Mouse (Mus musculus) thymus, postnatal 4 days (tissue): ENCODE measurements around the gene Krtap10-10.
"Not testable (repeated sequence)": the region's sequence is repeated elsewhere in the genome, so short reads cannot be mapped to it uniquely, and the experiment has no call there.

Experiments
- DNase-seq: peaks from one replicate; pipeline ENCODE4 v3.0.0; 2021

Krtap10-10 gene

DNA sequence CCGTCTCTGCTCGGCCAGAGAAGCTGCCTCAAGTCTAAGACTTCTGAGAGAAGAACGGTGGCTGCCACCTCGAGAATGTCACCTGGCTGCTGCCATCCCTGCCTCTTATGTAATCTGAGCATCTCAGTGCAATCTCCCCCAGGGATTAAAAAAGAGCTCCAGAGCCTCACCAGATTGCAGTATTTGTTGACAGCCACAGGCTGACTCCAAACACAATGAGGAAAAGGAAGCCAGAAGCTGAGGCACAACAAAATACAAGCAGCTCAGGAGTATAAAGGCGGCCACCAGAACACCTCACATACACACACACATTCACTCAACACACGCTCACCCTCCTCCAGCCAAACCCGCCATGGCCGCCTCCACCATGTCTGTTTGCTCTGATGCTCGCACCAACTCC is at the start of gene Krtap10-10:
Krtap10-10 (plus strand) TSS at position 301 of the 400 bp plus-strand sequence.
- no peak for DNase-seq

DNA sequence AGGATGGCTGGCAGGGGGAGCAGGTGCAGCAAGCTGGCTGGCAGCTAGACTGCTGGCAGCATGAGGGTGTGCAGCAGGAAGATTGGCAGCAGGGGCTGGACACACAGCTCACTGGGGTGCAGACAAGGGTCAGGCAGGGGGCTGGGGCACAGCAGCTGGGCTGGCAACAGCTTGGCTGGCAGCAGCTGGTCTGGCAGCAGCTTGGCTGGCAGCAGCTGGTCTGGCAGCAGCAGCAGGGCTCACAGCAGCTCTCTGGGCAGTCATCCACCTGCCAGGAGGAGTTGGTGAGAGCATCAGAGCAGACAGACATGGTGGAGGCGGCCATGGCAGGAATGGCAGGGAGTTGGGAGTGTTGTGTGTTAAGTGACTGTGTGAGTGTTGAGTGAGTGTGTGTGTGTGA is 47.9 kb upstream of the Krtap10-10 start, which contains the start of gene Gm7137:
Gm7137 (minus strand) TSS at position 325 of the 400 bp plus-strand sequence.
- DNase-seq, result not testable (repeated sequence)

DNA sequence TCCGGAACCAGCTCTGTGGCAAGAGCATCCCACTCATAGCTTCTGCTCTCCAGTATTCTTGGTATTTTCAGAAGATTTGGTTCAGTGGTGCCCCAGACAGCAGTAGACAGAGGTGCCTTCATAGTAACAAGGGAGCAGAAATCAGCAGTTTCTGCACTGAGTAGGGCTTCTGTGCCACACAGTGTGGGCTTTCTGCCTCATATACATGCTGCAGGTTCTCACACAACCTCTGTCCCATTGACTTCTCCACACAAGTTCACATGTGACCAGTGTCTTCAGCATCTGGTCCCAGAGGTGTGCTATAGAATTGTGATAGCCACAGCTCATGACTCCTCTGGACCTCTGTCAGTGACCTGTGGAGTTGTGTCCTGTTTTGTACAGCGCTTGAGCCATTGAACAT is 47.1 kb upstream of the Krtap10-10 start:
- DNase-seq, result no peak

DNA sequence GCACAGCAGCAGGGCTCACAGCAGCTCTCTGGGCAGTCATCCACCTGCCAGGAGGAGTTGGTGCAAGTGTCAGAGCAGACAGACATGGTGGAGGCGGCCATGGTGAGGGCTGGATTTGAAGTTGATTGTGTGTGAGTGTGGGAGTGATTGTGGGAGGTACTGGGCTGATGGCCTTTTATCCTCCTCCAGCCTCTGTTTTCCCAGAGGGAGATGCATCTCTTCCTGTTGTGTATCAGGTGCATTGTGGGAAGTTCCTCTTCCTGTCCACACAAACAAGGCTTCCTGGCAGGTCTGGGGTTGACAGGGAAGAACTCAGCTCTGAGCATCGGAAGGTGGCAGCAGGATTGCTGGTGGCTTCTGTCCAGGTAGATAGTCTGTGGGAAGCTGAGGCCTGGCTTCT is 40.8 kb upstream of the Krtap10-10 start, which contains the start of gene Gm9639:
Gm9639 (minus strand) TSS at position 101 of the 400 bp plus-strand sequence.
- DNase-seq, result no peak

DNA sequence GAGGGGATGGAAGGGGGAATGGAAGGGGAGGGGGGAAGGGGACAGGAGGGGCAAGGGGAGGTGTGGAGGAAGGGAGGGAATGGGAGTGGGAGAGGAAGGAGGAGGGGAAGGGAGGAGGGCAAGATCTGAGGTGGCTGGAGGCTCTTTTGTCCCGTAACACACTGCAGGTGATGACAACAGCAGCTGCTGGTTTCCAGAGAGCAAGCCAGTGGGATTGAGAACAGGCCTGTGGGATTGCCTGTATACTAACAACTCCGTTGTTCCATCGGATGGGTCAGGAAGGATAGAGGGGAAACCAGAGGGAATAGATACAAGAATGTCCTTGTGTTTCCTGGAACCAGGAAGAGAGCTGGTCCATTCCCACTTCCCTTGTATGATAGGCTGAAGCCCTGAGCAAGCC is 38.1 kb upstream of the Krtap10-10 start:
- DNase-seq, result no peak

DNA sequence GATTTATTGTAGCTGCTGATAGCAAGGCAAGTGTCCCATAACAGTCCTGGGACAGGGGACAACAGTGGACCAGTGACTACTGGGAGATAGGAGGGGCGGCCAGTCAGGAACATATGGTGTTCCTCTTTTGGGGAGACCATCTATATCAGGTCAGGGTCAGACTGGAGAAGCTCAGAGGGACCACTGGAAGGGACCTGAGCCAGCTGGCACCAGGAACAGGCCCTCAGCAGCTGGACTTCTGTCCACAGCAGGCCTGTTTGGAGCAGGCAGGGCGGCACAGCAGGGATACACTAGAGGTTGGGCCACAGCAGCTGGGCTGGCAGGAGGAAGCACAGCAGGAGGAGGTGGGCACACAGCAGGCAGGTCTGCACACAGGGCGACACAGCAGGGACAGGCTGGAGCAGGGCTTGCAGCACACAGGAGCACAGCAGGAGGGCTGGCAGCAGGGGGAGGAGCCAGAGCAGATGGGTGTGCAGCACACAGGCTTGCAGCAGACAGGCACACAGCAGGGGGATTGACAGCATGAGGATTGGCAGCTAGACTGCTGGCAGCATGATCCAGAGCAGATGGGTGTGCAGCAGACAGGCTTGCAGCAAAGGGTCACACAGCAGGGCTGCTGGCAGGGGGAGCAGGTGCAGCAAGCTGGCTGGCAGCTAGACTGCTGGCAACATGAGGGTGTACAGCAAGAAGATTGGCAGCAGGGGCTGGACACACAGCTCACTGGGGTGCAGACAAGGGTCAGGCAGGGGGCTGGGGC is 37.4 kb upstream of the Krtap10-10 start:
- not testable (repeated sequence) for DNase-seq

DNA sequence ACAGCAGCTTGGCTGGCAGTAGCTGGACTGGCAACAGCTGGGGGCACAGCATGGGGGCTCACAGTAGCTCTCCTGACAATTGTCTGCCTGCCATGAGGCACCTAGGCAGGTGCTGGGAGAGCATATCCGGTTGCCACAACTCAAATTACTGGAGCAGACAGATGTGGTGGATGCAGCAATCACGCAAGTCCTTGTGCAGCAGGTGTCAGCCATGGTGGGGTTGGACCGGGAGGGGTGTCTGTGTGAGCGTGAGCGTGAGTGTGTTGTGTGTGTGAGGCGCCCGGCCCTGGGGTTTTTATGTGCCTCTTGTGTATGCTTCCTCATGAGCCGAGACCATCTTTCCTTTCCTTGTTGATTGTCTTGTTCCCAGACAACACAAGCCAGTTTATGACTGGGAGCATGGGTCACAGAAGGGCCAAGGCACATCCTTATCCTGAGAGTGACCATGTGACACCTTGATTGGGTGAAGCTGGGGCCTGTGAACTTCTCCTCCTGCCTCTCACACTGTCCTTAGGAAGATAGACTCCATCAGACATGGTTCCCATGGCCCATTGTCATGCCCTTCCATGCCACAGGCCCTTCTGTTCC is 36.7 kb upstream of the Krtap10-10 start, which contains the start of gene Gm19668:
Gm19668 (minus strand) TSS at position 213 of the 588 bp plus-strand sequence.
- no peak for DNase-seq

DNA sequence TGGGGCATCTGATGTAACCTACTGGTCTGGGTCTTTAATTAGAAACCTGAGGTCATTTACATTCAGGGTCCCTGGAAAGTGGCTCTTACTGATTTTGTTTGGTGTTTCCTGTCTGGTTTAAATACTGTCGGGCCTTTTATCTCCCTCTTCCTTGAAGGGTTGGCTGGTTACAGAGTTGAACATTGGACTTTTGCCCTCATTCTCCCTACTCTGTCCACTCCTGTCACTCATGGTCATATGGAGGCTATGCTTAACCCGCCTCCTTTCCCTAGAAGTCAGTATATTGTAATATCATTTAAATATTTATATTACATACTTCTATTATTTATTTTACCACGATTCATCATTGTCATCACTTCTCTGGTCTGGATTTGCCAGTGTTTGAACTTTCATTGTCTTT is 31.7 kb upstream of the Krtap10-10 start:
- no peak for DNase-seq

DNA sequence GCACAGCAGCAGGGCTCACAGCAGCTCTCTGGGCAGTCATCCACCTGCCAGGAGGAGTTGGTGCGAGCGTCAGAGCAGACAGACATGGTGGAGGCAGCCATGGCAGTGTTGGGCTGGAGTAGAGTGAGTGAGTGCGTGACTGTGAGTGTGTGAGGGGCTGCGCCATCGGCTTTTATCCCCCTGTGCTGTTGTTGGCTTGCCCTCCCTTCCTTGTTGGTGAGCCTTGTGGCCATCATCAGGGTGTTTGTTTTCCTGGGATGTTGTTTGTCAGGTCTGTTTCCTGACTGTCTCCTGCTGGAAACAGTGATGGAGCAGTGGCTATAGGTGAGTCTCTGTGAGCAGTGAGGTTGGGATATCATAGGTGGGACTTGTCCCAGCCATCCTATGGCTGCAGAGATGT is 24.0 kb upstream of the Krtap10-10 start, which contains the start of gene Gm9507:
Gm9507 (minus strand) TSS at position 101 of the 400 bp plus-strand sequence.
- no peak for DNase-seq

DNA sequence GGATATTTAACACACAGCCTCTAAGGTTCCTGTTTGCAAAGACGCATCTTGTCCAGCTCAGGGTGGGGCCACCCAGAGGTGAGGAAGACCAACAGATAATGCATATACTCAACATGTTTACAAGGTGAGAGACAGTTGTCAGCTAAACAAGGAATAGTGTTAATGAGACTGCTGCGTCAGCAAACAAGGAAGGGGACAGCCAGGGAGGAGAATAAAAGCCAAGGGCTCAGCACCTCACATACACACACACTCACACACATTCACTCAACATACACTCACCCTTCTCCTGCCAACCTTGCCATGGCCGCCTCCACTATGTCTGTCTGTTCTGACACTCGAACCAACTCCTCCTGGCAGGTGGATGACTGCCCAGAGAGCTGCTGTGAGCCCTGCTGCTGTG is 21.4 kb upstream of the Krtap10-10 start, which contains the start of gene Gm2696:
Gm2696 (plus strand) TSS at position 301 of the 400 bp plus-strand sequence.
- DNase-seq, result no peak

DNA sequence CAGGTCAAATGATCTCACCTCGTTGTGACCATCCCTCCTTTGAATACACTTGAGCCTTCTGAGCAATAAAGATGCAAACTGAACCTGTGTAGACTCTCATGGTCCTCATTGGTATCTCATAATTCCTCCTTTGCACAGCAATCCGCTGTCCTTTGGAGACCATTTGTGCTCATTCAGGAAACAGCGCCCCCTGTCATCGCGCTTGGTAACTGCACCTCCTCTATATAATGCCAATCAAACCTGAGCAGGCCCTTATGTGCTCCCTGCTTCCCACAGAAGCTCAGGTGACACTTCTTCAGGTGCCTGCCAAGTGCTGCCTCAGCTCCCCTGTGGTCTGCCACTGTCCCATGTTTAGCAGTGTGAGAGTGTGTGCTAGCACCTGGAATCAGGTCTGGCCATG is 20.2 kb upstream of the Krtap10-10 start:
- peak; percentile 74 for DNase-seq

DNA sequence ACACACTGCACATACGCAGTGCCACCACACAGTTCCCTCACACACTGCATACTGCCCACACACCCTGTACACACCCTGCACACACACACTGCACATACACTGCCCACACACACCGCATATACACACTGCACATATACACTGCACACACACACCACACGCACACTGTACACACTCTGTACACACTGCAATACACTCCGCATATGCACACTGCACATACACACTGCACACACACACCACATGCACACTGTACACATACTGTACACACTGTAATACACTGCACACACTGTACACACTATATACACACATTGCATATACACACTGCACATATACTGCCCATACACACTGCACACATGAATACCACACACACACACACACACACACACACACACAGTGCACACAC is 17.2 kb upstream of the Krtap10-10 start:
- DNase-seq, result no peak

DNA sequence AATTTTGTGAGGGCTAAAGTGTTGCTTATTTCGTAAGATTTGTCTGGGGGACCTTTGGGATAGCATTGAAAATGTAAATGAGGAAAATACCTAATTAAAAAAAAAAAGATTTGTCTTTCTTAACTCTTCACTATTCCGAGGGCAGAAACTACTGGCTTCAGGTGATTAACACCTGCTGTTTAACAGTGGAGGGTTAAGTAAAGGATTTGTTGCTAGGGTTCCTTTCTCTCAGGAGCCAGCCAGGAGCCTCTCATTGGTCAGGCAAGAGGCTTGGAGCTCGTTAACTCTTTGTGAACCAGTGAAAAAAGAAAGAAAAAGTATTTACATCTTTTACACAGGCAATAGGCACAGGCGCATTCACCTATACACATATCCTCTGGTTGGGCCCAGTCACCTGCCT is 16.5 kb upstream of the Krtap10-10 start:
- no peak for DNase-seq

DNA sequence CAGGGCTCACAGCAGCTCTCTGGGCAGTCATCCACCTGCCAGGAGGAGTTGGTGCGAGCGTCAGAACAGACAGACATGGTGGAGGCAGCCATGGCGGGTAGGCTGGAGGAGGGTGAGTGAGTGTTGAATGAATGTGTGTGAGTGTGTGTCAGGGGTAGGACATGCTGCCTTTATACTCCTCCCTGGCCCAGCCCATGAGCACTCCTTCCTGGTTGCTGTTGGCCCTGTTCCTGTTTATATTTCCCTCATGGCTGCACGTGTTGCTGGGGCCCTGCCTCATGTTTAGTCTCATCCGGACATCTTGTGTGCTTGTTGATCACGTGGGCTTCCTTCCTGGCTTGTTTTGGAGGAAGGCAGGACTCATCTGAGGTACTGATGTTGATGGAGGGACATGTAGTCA is 8.8 kb upstream of the Krtap10-10 start, which contains the start of gene Krtap10-4:
Krtap10-4 (minus strand) TSS at position 145 of the 400 bp plus-strand sequence.
- DNase-seq, result no peak

DNA sequence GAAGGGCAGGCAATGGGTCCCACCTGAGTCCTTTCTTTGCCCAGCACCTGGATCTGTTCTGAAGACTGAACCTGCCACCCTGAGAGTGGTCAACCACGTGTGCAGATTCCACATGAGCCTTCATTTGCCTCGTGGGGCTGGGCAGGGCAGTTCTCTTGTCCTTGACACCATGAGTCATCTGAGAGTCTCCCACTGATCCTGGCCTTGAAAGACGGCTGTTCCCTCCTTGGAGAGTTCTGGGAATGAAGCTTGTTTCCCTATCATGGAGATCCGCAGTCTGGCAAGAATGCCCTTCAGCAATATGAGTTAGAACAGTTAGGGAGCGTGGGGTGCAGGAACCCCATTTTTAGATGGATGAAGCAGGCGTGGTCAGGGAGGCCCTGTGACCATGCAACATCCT is 3.3 kb downstream of the Krtap10-10 start:
- DNase-seq, result no peak

DNA sequence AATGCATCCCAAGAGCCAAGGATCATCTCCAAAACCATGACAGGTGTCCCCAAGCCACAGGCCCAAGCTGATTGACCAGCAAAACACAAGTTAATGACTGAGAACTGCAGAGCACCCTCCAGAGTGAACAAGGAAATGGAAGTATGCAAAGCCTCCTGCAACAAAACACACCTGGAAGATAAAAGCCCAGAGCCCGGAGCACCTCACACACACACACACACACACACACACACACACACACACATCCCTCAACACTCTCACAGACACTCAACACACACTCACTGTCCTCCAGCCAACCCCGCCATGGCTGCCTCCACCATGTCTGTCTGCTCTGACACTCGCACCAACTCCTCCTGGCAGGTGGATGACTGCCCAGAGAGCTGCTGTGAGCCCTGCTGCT is 10.8 kb downstream of the Krtap10-10 start, which contains the start of gene Gm36176:
Gm36176 (plus strand) TSS at position 301 of the 400 bp plus-strand sequence.
- no peak for DNase-seq

DNA sequence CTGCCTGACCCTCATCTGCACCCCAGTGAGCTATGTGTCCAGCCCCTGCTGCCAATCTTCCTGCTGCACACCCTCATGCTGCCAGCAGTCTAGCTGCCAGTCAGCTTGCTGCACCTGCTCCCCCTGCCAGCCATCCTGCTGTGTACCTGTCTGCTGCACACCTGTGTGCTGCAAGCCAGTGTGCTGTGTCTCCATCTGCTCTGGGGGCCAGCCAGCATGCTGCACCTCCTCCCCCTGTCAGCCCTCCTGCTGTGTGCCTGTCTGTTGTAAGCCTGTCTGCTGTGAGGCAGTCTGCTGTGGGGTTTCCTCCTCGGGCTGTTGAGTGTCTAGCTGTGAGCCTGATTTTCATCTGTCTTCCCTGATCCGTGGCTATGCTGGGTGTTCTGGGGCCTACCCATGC is 11.2 kb downstream of the Krtap10-10 start:
- no peak for DNase-seq

DNA sequence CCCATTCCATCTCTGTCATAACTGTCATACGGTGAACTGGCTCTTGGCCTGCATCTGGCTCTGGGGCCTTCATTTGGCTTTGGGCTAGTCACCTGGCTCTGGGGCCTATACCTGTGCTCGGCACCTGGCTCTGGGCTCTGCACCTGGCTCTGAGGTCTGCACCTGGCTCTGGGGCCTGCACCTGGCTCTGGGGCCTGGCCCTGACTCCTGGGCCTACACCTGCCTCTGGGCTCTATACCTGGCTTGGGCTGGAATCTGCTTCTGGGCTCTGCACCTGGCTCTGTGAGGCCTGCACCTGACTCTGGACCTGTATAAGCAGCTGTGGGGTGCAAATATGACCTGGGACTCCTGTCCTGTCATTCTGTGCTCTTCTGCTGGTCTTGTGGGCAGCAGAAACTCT is 11.8 kb downstream of the Krtap10-10 start:
- DNase-seq, result no peak

DNA sequence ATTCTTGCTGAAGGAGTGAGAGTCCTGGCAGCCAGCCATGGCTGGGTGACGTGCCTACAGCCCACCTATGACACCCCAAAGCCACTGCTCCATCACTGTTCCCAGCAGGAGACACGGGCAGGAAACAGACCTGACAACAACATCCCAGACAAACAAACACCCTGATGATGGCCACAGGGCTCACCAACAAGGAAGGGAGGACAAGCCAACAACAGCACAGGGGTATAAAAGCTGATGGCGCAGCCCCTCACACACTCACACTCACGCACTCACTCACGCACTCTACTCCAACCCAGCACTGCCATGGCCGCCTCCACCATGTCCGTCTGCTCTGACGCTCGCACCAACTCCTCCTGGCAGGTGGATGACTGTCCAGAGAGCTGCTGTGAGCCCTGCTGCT is 16.8 kb downstream of the Krtap10-10 start, which contains the start of gene Gm10318:
Gm10318 (plus strand) TSS at position 301 of the 400 bp plus-strand sequence.
- DNase-seq, result no peak

DNA sequence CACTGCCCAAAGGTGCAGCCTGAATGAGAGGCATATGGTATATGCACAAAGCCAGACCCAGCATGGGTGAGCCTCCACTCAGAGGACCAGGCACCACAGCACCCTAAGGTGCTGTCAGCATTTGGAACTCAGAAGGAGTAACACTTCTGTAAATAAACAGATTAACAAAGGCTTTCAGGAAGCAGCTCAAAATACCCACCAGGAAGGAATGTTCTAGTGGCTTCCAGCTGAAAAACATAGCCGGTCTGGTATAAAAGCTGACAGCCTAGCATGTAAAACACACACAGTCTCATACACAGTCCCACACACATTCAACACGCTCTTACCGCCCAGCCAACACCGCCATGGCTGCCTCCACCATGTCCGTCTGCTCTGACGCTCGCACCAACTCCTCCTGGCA is 25.9 kb downstream of the Krtap10-10 start, which contains the start of gene Gm3285:
Gm3285 (plus strand) TSS at position 301 of the 400 bp plus-strand sequence.
- no peak for DNase-seq

DNA sequence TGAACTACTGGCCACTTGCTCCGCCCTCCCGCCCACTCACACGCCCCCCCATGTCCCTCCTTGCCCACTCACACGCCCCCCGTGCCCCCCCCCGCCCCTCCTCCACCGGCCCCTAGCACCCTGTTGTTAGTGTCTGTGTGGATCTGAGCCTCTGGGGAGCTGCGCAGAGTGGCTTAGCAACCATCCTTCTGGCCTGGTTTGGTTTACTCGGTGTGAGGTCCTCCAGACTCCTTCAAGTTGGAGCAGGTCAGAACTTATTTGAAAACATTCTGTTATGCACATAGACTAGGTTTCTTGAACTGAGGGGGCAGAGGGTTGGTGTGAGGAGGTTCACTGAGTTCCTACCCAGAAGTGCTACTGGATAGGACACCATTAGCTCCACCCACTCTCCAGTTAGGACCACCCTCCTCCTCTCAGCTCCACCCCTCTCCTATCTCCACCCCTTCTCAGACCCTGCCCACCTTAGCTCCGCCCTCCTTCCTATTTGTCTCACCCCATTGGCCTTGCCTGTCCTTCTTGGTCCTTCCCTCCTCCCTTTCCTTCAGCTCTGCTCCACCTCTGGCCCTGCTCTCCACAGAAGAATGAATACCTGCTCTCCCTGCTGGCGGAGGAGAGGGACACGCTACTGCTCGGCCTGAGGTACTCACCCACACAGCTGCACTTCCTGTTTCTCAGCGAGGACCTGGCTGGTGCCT is 28.5 kb downstream of the Krtap10-10 start:
- peak; percentile 60 for DNase-seq

DNA sequence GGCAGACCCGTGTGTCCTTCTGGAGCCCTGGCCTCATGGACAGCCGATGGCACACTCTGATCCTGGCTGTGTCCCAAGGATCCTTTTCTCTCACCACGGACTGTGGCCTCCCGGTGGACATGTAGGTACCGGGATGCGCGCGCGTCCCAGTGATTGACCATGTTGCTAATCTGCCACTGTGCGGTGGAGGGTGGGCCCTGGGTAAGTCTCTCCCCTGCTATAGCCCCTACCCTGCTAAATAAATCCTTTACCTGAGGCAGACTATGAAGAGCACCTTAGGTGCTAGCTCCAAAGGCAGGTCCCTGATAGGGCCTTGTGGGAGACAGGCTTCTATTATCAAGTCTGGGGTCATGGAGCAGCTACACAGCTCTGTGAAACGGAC is 29.0 kb downstream of the Krtap10-10 start:
- no peak for DNase-seq

DNA sequence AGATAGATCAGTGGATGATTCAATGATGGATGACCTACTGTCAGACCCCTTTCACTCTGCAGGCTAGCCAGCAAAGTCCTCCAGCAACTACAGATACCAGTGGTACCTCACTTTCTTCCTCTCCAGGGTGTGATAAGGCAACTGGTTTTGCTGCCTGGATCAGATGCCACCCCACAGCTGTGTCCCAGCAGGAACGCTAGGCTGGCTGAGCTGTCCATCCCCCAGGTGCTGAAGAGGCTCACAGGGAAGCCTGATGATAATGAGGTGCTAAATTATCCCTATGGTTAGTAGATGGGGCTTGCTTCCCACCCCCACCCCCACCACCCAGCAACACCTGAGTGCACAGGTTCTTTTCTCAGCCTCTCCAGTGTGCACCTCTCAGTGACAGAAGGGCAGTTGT is 31.8 kb downstream of the Krtap10-10 start:
- DNase-seq, result no peak
